Mouse (Mus musculus): ENCODE measurements around the gene Hipk4.

- no peak for TF ChIP-seq CTCF (IDR thresholded peaks at IDR 0.05; ENCODE audit: low read depth)
- TF ChIP-seq EP300 (optimal IDR thresholded peaks at IDR 0.05) = no peak
Observed at GRCm38 (mm10) chr7:27506765-27507370, 16.2 kb upstream of the Hipk4 start.
